Mouse (Mus musculus): ENCODE measurements around the gene C1qa.

Gene C1qa

DNA sequence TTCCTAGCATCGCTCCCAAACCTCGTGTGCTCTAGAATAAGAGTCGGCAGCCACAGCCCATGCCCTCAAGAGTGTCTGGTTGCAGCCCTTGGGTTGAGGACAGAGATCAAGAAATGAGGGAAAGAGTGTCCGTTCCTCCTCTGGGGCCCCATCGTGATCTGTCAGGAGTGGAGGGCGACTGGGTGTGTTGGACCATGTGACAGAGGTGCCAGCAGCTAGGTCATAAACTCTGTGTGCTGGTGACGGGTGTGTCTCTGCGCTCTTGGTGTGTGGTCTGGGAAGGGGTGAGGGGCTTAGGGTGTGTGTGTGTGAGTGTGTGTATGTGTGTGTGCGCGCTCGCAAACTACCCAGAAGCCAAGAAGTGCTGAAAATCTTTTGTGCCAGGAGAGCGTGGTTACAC is 45.6 kb downstream of the C1qa start:
- DNase-seq, result no peak

GRCm38 (mm10) chr4:136852119-136852518 is 46.5 kb downstream of the C1qa start:
- DNase-seq, result no peak

GRCm38 (mm10) chr4:136848565-136848964 is 50.0 kb downstream of the C1qa start:
- no peak for DNase-seq

DNA sequence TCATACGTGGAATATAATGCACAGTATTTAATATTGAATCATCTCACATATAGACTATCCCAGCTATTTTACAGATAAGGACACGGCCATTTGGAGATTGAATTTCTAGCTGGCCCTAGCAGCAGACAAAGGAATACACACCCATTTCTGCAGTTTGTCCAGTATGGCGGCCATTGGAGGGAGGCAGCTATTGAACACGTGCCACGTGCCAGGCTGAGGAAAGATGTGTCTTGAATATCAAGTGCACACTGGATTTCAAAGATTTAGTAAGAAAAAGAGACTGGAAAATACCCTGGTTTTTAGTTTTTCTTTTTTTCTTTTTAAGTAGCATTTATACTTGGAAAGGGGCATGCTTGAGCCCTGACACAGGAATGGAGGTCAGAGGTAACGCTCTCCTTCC is 51.4 kb downstream of the C1qa start:
- no peak for DNase-seq
